Mouse (Mus musculus) forebrain, postnatal 0 days (tissue): ENCODE measurements around the gene Nudt21. TPM values are rescaled to one million over a fixed set of nuclear protein-coding genes. Genes with fewer than 3 reads are reported as not detected.

ENCODE experiments used
- ATAC-seq: fragments of 200-750 bp; cut with Nextera tagmentation; 2 replicates; pipeline ENCODE4 v1.8.0; 2017; ENCODE audit warnings: mild to moderate bottlenecking, moderate library complexity
- DNase-seq: peaks from one replicate; pipeline ENCODE4 v3.0.0-alpha.2; 2015
- H3K27ac ChIP-seq: fragments of 300-500 bp; sonication (generic); 2 replicates; pipeline ENCODE4 v1.5.1; 2014; ENCODE audit warnings: low read depth, mild to moderate bottlenecking, antibody characterized with exemption, low read length, moderate library complexity, mixed read lengths
- H3K27me3 ChIP-seq: fragments of 300-500 bp; sonication (generic); 2 replicates; pipeline ENCODE4 v1.6.1; 2014; ENCODE audit warnings: mild to moderate bottlenecking, low read length, mixed read lengths; ENCODE audit not compliant: insufficient read depth
- H3K36me3 ChIP-seq: fragments of 300-500 bp; sonication (generic); 2 replicates; pipeline ENCODE4 v1.6.1; 2014; ENCODE audit warnings: mild to moderate bottlenecking, moderate library complexity; ENCODE audit not compliant: insufficient read depth
- H3K4me1 ChIP-seq: fragments of 300-500 bp; sonication (generic); 2 replicates; pipeline ENCODE4 v1.6.1; 2014; ENCODE audit warnings: antibody characterized with exemption; ENCODE audit not compliant: insufficient read depth
- H3K4me2 ChIP-seq: fragments of 300-500 bp; sonication (generic); 2 replicates; pipeline ENCODE4 v1.6.1; 2014; ENCODE audit warnings: low read depth, mild to moderate bottlenecking, moderate library complexity
- H3K4me3 ChIP-seq: fragments of 300-500 bp; sonication (generic); 2 replicates; pipeline ENCODE4 v1.5.1; 2014; ENCODE audit warnings: low read depth, low read length, mixed read lengths
- H3K9ac ChIP-seq: fragments of 300-500 bp; sonication (generic); 2 replicates; pipeline ENCODE4 v1.6.1; 2014; ENCODE audit warnings: mild to moderate bottlenecking
- H3K9me3 ChIP-seq: fragments of 300-500 bp; sonication (generic); 2 replicates; pipeline ENCODE4 v1.6.1; 2016; ENCODE audit warnings: low read length
- CTCF ChIP-seq: sonication (generic); IDR thresholded peaks from 2 replicates; pipeline ENCODE4 v1.5.1; 2016; ENCODE audit warnings: antibody characterized with exemption, control low read depth, low read depth
- WGBS: fragments of 180-500 bp; shearing (Covaris S2); extraction: QIAGEN DNeasy Blood & Tissue Kit; methylation state at CpG from one replicate; pipeline ENCODE4 v1.1.7; 2014; 5-methylcytosine and 5-hydroxymethylcytosine counted together
- polyA plus RNA-seq: library from polyadenylated mRNA; unstranded; fragments of >200 nt; fragmentation: Nextera tagmentation; extraction: Ambion mirVana; gene quantifications from 2 replicates; pipeline ENCODE4 v1.2.1, GENCODE M21; 2015
- total RNA-seq: library from RNA; depleted of rRNA; stranded (reverse); fragments of >200 nt; gene quantifications from 2 replicates; pipeline ENCODE4 v1.2.3, GENCODE M21; 2014; rRNA removed

Gene Nudt21
- total and polyA plus RNA-seq, 2 experiments from 2014 or later, result 104 to 110 TPM

DNA sequence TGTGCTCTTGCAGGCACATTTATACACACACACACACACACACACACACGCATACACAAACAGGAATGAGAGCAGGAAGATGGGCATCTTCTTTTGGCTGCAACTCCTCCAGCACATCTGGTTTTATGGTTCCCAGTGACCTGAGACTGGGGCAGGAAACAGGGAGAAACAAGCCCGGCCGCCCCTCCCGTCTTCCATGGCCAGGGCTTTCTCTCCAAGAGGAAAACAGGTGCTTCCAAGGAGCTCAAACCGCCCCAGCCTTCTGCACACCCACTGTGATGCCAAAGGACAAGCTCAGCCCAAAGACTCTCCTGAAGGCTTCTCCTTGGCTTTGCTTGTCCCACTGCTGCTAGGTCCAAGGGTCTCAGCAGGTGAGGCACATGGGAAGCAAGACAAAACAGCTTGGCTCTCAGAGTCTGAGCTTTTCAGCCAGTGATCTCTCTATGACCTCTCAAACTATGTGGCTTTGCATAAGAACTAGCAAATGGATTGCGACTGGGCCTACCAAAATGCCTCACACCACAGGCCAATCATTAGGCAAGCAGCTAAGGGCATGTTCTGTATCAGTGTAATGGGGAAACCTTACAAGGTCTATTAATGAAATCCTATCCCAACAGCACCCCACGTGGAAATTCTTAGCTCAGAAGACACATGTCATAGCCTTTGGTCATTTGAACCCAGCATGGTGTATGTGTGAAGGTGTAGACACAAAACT lies 67.0 kb downstream of the Nudt21 start:
- DNase-seq (no peak), ATAC-seq (no peak)
- Histone ChIP-seq H3K27ac (no peak overlapping the region), H3K9me3 (no peaks in the 10 kb centered on the region), H3K4me2 (no peak overlapping the region), H3K9ac (no peak overlapping the region), H3K4me3 (no peak overlapping the region), H3K36me3 (peaks cover 83% of the 10 kb centered on the region), H3K27me3 (no peaks in the 10 kb centered on the region), H3K4me1 (no peaks in the 10 kb centered on the region)
- TF ChIP-seq CTCF, result no peak
- WGBS, result 78% methylated on average over 7 of the region's 7 CpGs

DNA sequence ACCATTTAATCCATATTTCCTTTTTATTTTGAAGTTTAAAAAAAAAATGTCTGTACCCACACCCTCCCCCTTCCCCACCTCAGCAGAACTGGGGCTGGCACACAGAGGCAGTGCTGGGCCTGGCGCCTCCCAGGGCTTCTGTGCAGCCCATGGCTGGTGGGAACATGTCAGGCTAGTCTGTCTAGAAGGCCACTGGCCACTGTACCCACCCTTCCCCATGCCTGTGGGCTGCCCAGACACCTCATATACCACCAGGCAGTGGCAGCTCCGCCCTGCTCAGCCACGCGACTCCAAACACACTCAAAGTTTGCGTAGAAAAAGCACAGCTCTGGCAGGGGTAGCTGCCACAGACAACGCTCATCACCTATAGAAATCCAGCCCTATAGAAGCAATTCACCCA lies 68.5 kb downstream of the Nudt21 start:
- Histone ChIP-seq H3K4me2 (no peak overlapping the region), H3K27ac (no peak overlapping the region), H3K27me3 (no peaks in the 10 kb centered on the region), H3K36me3 (peaks cover 83% of the 10 kb centered on the region), H3K9me3 (no peaks in the 10 kb centered on the region), H3K9ac (no peak overlapping the region), H3K4me3 (no peak overlapping the region), H3K4me1 (no peaks in the 10 kb centered on the region)
- ATAC-seq (no peak), DNase-seq (no peak)
- WGBS, result 74% methylated on average over 6 of the region's 6 CpGs
- TF ChIP-seq CTCF, result no peak

Other genes starting within 250 kb of the Nudt21 start
- 273 and 314 TPM in 2 replicates for gene Gnao1, start 227.1 kb downstream of the Nudt21 start, total RNA-seq
- gene Gnao1, start 227.1 kb downstream of the Nudt21 start, polyA plus RNA-seq, result 239 and 301 TPM in 2 replicates
- gene Amfr, start 24.2 kb downstream of the Nudt21 start, total RNA-seq, result 163 and 217 TPM in 2 replicates
- 82.8 and 90.2 TPM in 2 replicates for gene Amfr, start 24.2 kb downstream of the Nudt21 start, polyA plus RNA-seq
- 15.4 and 17.9 TPM in 2 replicates for gene Ogfod1, start 167 bp upstream of the Nudt21 start, total RNA-seq
- 5.3 and 8.2 TPM in 2 replicates for gene Ogfod1, start 167 bp upstream of the Nudt21 start, polyA plus RNA-seq
- 21.1 and 22.6 TPM in 2 replicates for gene Bbs2, start 61.9 kb upstream of the Nudt21 start, total RNA-seq
- gene Bbs2, start 61.9 kb upstream of the Nudt21 start, polyA plus RNA-seq, result 8.9 and 14.9 TPM in 2 replicates
- not detected in 2 replicates for gene Mt4, start 100.2 kb upstream of the Nudt21 start, total RNA-seq
- not detected in 2 replicates for gene Mt4, start 100.2 kb upstream of the Nudt21 start, polyA plus RNA-seq
- gene Mt3, start 115.6 kb upstream of the Nudt21 start, total RNA-seq, result 151 and 445 TPM in 2 replicates
- gene Mt3, start 115.6 kb upstream of the Nudt21 start, polyA plus RNA-seq, result 316 and 341 TPM in 2 replicates
- 36.4 and 88.1 TPM in 2 replicates for gene Mt2, start 135.6 kb upstream of the Nudt21 start, total RNA-seq
- gene Mt2, start 135.6 kb upstream of the Nudt21 start, polyA plus RNA-seq, result 139 and 143 TPM in 2 replicates
- gene Mt1, start 142.1 kb upstream of the Nudt21 start, total RNA-seq, result 205 and 418 TPM in 2 replicates
- 386 and 411 TPM in 2 replicates for gene Mt1, start 142.1 kb upstream of the Nudt21 start, polyA plus RNA-seq
- gene Nup93, start 177.5 kb upstream of the Nudt21 start, total RNA-seq, result 43.7 and 44.5 TPM in 2 replicates
- gene Nup93, start 177.5 kb upstream of the Nudt21 start, polyA plus RNA-seq, result 31.4 and 36.7 TPM in 2 replicates